Mouse (Mus musculus) limb, embryonic 11.5 days (tissue): Measurements from ENCODE around the gene Inafm1. TPM values are rescaled to one million over a fixed set of nuclear protein-coding genes. Genes with fewer than 3 reads are reported as not detected.
"Not testable (repeated sequence)": the region's sequence is repeated elsewhere in the genome, so short reads cannot be mapped to it uniquely, and the experiment has no call there.

ENCODE experiments used
- ATAC-seq: fragments of 200-750 bp; cut with Nextera tagmentation; 2 replicates; pipeline ENCODE4 v1.8.0; 2017; ENCODE audit warnings: low read depth; ENCODE audit not compliant: insufficient number of reproducible peaks, low FRiP score, low TSS enrichment
- DNase-seq: peaks from one replicate; pipeline ENCODE4 v3.0.0-alpha.2; 2015; ENCODE audit warnings: low spot score
- H3K27ac ChIP-seq: fragments of 300-500 bp; sonication (generic); replicated peaks from 2 replicates; pipeline ENCODE4 v1.5.1; 2014; ENCODE audit warnings: low read depth, mild to moderate bottlenecking, low read length
- H3K27me3 ChIP-seq: fragments of 300-500 bp; sonication (generic); 2 replicates; pipeline ENCODE4 v1.6.1; 2014; ENCODE audit warnings: mild to moderate bottlenecking, low read length, mixed read lengths; ENCODE audit not compliant: control insufficient read depth, insufficient read depth
- H3K36me3 ChIP-seq: fragments of 300-500 bp; sonication (generic); 2 replicates; pipeline ENCODE4 v1.6.1; 2014; ENCODE audit warnings: mild to moderate bottlenecking, low read length, moderate library complexity, mixed read lengths; ENCODE audit not compliant: control insufficient read depth, insufficient read depth
- H3K4me1 ChIP-seq: fragments of 300-500 bp; sonication (generic); 2 replicates; pipeline ENCODE4 v1.6.1; 2014; ENCODE audit warnings: low read length, mixed read lengths; ENCODE audit not compliant: control insufficient read depth, insufficient read depth
- H3K4me2 ChIP-seq: fragments of 300-500 bp; sonication (generic); 2 replicates; pipeline ENCODE4 v1.6.1; 2014; ENCODE audit warnings: low read depth, mild to moderate bottlenecking, moderate library complexity; ENCODE audit not compliant: severe bottlenecking
- H3K4me3 ChIP-seq: fragments of 300-500 bp; sonication (generic); 2 replicates; pipeline ENCODE4 v1.5.1; 2014; ENCODE audit warnings: low read depth, low read length
- H3K9ac ChIP-seq: fragments of 300-500 bp; sonication (generic); 2 replicates; pipeline ENCODE4 v1.6.1; 2014; ENCODE audit warnings: mild to moderate bottlenecking, low read length
- H3K9me3 ChIP-seq: fragments of 300-500 bp; sonication (generic); 2 replicates; pipeline ENCODE4 v1.6.1; 2016; ENCODE audit warnings: low read length; ENCODE audit not compliant: control insufficient read depth
- WGBS: fragments of 180-500 bp; shearing (Covaris S2); extraction: QIAGEN DNeasy Blood & Tissue Kit; methylation state at CpG from one replicate; pipeline ENCODE4 v1.1.7; 2014; 5-methylcytosine and 5-hydroxymethylcytosine counted together
- polyA plus RNA-seq: library from polyadenylated mRNA; unstranded; fragments of >200 nt; fragmentation: Nextera tagmentation; extraction: Ambion mirVana; gene quantifications from 2 replicates; pipeline ENCODE4 v1.2.1, GENCODE M21; 2014

Inafm1 gene
- polyA plus RNA-seq, 1 experiment from 2014 or later, result 7.9 TPM

DNA sequence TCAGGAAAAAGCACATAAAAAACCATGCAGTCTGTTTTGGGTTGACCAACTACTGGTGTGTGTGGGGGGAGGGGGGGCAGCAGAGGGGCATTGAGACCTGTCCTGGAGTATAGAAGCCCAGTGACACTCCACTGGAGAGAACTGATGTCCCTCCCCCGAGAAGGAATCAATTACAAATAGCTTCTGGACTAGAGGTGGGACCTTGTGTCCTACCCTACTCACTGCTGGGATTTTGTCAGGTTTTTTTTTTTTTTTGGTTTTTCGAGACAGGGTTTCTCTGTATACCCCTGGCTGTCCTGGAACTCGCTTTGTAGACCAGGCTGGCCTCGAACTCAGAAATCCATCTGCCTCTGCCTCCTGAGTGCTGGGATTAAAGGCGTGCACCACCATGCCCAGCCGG, 33.7 kb upstream of the Inafm1 start:
- H3K27ac ChIP-seq, H3K27me3 ChIP-seq, H3K9me3 ChIP-seq, H3K9ac ChIP-seq, H3K4me2 ChIP-seq, H3K4me3 ChIP-seq, DNase-seq, H3K36me3 ChIP-seq, ATAC-seq: not testable (repeated sequence)
- 73% methylated on average over 6 of the region's 6 CpGs for WGBS
- peaks cover 18% of the 10 kb centered on the region for H3K4me1 ChIP-seq

DNA sequence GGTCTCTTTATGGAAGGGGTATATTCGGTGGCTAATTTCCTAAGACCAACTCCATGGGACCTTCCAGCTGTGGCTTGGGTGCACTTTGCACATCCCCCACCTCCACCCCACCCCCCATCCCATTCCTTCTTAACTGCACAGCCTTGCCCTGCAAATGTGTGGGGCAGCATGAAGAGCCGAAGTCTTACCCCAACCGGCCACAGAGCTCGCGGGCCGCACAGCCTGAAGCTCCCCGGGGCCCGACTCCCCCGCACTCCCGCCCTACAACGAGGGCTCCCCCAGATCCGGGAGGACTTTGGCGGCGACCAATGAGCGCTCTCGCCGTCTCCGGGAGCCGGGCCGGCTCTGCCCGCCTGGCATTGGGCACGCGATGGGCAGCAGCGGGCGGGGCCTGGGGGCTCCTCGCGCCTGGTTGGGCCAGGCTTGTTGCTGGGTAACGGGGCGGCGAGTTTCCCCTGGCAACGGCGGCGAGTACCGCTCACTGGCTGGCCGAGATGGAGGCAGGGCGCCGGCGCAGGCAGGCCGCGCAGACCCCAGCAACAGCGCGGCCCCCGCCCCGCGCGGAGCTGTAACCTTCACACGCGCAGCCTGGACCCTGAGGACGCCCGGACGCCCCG, 26.1 kb upstream of the Inafm1 start:
- Histone ChIP-seq H3K4me2 (peak overlapping the region; percentile 79), H3K9ac (peak overlapping the region; percentile 61), H3K36me3 (no peaks in the 10 kb centered on the region), H3K4me1 (peaks cover 22% of the 10 kb centered on the region), H3K4me3 (peak overlapping the region; percentile 47), H3K27ac (peak overlapping the region; percentile 55; the same call in 1 of the 2 replicates), H3K27me3 (no peaks in the 10 kb centered on the region), H3K9me3 (no peaks in the 10 kb centered on the region; the same call in 1 of the 2 replicates)
- under 1% methylated on average over 52 of the region's 52 CpGs for WGBS
- DNase-seq (peak; percentile 93), ATAC-seq (peak; percentile 75)

DNA sequence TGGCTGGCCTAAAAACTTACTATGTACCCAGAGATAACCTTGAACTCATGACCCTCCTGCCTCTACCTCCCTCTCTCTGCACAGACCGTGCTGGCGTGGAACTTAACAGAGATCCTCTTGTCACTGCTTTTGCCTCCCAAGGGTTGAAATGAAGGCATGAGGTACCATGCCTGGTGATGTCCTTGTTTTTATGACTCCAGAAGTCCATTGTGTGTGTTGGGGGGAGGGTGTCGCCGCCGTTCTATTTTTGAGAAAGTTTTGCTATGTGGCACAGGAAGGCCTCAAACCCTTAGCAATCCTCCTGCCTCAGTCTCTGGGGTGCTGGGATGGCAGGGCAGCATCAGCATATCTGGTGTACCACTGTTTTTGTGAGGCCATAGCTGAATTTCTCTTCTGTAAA, 25.5 kb upstream of the Inafm1 start:
- Histone ChIP-seq H3K4me3 (peak overlapping the region; percentile 47; the same call in 1 of the 2 replicates), H3K9ac (no peak overlapping the region; the same call in 1 of the 2 replicates), H3K4me1 (peaks cover 22% of the 10 kb centered on the region), H3K4me2 (peak overlapping the region; percentile 79; the same call in 1 of the 2 replicates), H3K27me3 (no peaks in the 10 kb centered on the region), H3K9me3 (no peaks in the 10 kb centered on the region; the same call in 1 of the 2 replicates), H3K27ac (no peak overlapping the region), H3K36me3 (no peaks in the 10 kb centered on the region)
- ATAC-seq, result no peak
- 80% methylated on average over 5 of the region's 5 CpGs for WGBS
- no peak for DNase-seq

DNA sequence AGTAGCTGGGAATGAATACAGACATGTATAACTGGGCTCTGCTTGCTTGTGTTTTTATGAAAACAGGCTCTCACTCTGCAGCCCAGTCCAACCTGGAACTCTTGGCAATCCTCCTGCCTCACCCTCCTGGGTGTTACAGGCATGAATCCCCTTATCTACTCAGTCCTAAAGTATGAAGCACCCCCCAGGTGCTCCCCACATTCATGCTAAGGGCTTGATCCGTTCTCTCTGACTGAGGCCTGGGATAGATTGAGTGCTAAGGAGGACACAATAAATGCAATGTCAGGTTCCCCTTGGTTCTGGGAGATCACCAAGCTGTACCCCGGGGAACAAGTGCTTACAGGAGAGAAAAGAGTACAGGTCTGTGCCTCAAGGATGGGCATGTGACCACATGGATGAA, 24.2 kb upstream of the Inafm1 start:
- no peaks in the 10 kb centered on the region for H3K36me3 ChIP-seq
- H3K27ac ChIP-seq, result peak overlapping the region; percentile 33; the same call in 1 of the 2 replicates
- ATAC-seq, result no peak
- peaks cover 22% of the 10 kb centered on the region for H3K4me1 ChIP-seq
- 61% methylated on average over 2 of the region's 2 CpGs for WGBS
- H3K9me3 ChIP-seq, result no peaks in the 10 kb centered on the region; the same call in 1 of the 2 replicates
- no peak overlapping the region for H3K9ac ChIP-seq
- no peaks in the 10 kb centered on the region for H3K27me3 ChIP-seq
- H3K4me3 ChIP-seq, result no peak overlapping the region
- H3K4me2 ChIP-seq, result peak overlapping the region; percentile 59; the same call in 1 of the 2 replicates
- DNase-seq, result no peak

DNA sequence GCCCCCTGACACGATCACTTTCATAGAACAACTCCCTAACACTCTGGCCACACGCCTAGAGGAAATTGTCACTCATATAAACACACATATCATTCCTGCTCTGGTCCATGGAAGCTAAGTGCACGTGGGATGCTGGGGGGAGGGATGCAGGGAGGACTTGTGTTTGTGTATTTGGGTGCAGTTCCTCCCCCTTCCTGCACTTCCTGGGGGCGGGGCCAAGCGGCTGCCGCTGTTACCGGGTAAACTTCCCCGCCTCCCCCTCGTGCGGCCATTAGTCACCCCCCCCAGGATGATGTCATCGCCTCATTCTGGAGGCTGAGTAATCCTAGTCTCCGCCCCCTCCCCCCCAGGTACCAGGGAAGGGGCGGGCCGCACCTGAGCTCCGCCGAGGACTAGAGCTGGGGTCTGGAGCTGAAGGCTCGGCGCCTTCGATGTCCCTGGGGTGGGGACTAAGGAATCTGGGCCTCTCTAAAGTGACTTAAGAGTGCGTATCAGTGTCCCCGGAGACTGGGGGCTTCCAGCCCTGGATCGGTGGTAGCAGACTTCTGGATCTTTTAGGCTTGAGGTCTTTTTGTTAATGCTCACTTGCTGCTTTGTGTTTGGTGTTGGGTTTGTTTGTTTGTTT, 23.5 kb upstream of the Inafm1 start:
- Histone ChIP-seq H3K9ac (no peak overlapping the region; the same call in 1 of the 2 replicates), H3K4me3 (peak overlapping the region; percentile 24), H3K4me1 (peaks cover 22% of the 10 kb centered on the region), H3K27me3 (no peaks in the 10 kb centered on the region), H3K4me2 (peak overlapping the region; percentile 59), H3K27ac (peak overlapping the region; percentile 68), H3K9me3 (no peaks in the 10 kb centered on the region; the same call in 1 of the 2 replicates), H3K36me3 (no peaks in the 10 kb centered on the region)
- DNase-seq (peak; percentile 91), ATAC-seq (peak; percentile 38; the same call in 1 of the 2 replicates)
- WGBS, result under 1% methylated on average over 22 of the region's 22 CpGs

DNA sequence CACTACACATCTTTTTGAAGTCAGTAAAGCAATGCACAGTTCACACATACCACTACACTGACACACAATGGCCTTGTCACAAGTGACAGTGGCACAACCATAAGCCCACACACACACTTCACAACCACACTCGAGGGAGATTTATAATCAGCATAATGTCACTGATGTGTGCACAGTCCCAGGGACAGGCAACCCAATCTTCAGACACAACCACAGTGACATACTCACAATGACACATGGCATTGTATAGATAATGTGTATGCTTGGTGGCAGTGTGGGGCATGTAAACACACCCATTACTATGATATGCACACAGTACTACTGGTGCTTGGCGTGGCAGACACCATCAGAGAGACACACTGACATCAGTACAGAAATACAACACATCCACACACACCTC, 22.7 kb upstream of the Inafm1 start:
- Histone ChIP-seq H3K4me1 (peaks cover 22% of the 10 kb centered on the region), H3K9me3 (no peaks in the 10 kb centered on the region; the same call in 1 of the 2 replicates), H3K9ac (no peak overlapping the region), H3K27ac (peak overlapping the region; percentile 68; the same call in 1 of the 2 replicates), H3K36me3 (no peaks in the 10 kb centered on the region), H3K27me3 (no peaks in the 10 kb centered on the region), H3K4me3 (no peak overlapping the region; the same call in 1 of the 2 replicates), H3K4me2 (peak overlapping the region; percentile 59; the same call in 1 of the 2 replicates)
- DNase-seq (no peak), ATAC-seq (no peak)
- WGBS, result 40% methylated on average over 2 of the region's 2 CpGs

DNA sequence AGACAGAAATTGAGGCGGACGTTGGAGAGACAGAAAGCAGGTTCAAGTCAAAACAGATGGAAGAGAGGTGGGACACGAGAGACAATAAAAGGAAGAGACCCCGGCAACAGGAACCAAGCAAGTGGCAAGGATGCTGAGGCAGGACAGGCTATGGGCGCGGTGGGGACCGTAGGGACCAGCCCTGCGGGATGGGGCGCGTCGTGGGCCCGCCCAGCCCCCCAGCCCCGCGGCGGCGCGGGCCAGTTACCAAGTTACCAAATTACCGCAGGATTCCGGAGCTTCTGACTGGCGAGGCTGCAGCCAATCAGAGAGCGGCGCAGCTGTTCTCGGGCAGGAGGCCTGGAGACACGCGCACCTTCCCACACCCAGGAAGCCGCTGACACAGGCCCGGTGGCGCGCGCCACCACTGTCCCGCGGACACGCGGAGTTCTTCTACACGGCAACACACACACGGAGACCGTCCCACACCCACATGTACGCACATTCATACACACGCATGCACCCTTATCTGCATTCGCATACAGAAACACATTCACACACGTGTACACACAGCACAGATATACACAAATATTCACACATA, 22.0 kb upstream of the Inafm1 start:
- WGBS, result 2% methylated on average over 41 of the region's 41 CpGs

DNA sequence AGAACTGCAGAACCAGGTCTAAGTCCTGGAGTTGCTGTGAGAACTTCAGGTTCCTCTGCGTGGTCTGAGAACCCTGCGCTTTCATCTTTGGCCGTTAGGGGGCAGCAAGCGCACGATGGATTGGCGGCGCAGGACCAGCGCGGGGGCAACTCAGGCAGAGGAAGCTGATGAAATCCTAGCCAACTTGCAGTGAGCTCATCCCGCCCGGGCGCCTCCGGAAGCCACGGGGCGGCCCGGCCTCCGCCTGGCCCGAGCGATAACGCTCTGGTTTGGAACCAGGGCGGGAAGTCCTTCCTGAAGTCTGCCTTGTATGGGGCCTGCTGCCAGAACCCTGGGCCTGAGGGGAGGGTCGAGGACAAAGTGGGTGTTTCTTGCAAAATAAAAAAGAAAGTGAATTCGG, 21.4 kb upstream of the Inafm1 start:
- Histone ChIP-seq H3K4me3 (peak overlapping the region; percentile 40), H3K4me1 (peaks cover 20% of the 10 kb centered on the region), H3K27ac (peak overlapping the region; percentile 84), H3K9me3 (no peaks in the 10 kb centered on the region; the same call in 1 of the 2 replicates), H3K27me3 (no peaks in the 10 kb centered on the region), H3K9ac (peak overlapping the region; percentile 53), H3K36me3 (no peaks in the 10 kb centered on the region), H3K4me2 (peak overlapping the region; percentile 92)
- 0% methylated on average over 23 of the region's 23 CpGs for WGBS
- ATAC-seq, result peak; percentile 68
- DNase-seq, result peak; percentile 98

More for the DNA sequence above, 22.0 kb upstream of the Inafm1 start:
- no peaks in the 10 kb centered on the region for H3K36me3 ChIP-seq
- peak overlapping the region; percentile 40 for H3K4me3 ChIP-seq
- H3K4me2 ChIP-seq, result peak overlapping the region; percentile 92
- H3K9me3 ChIP-seq, result no peaks in the 10 kb centered on the region; the same call in 1 of the 2 replicates
- ATAC-seq (peak; percentile 19), DNase-seq (peak; percentile 79)
- no peaks in the 10 kb centered on the region for H3K27me3 ChIP-seq
- H3K9ac ChIP-seq, result peak overlapping the region; percentile 53
- peak overlapping the region; percentile 84 for H3K27ac ChIP-seq
- peaks cover 22% of the 10 kb centered on the region for H3K4me1 ChIP-seq
